In genomic region chr2:156862041-156862717, GRCm38 (mm10) we compare ENCODE assay signal across 8 mouse cellular contexts. TPM values are rescaled to one million over a fixed set of nuclear protein-coding genes. Genes with fewer than 3 reads are reported as not detected.
DNase-seq lines count a peak whose midpoint lies in the region; ATAC-seq and TF ChIP-seq lines count a peak whose summit lies in the region.

No protein-coding gene starts in this region.

- DNase-seq in cerebellum, postnatal 10 days: peak; percentile 56 to 64
- no peak for DNase-seq in cerebellum, postnatal 36 days
- peak; percentile 32 for DNase-seq in brain, adult 2 months (ENCODE audit: low read depth, low spot score)
- DNase-seq in kidney, postnatal 0 days (ENCODE audit: low spot score): peak; percentile 69
- peak; percentile 30 for DNase-seq in testis, postnatal 14 days (ENCODE audit: low spot score)

- H3K79me3 ChIP-seq in C2C12 (ENCODE audit: low read depth): peaks cover 40% of the 10 kb centered on the region

- peak overlapping the region; percentile 95 for H3K4me2 ChIP-seq in heart, embryonic 13.5 days
- peak overlapping the region; percentile 69 for H3K4me2 ChIP-seq in kidney, postnatal 0 days (ENCODE audit: low read length)

- H3ac ChIP-seq in C2C12 (ENCODE audit: control insufficient read depth, insufficient read length, low read depth): peak overlapping the region; percentile 75

- no peaks in the 10 kb centered on the region for H3K27me3 ChIP-seq in C2C12 (ENCODE audit: control insufficient read depth, insufficient read depth, insufficient read length)
- H3K27me3 ChIP-seq in heart, embryonic 13.5 days (replicated peaks): no peaks in the 10 kb centered on the region
- H3K27me3 ChIP-seq in kidney, postnatal 0 days (ENCODE audit: insufficient read depth, low read length): no peaks in the 10 kb centered on the region

- H3K79me2 ChIP-seq in C2C12 (ENCODE audit: control insufficient read depth, insufficient read depth) (peaks cover 78% of the 10 kb centered on the region), macrophage (ENCODE audit: inconsistent target) (peaks cover 77% of the 10 kb centered on the region)

- H3K9ac ChIP-seq in heart, embryonic 13.5 days: peak overlapping the region; percentile 94
- H3K9ac ChIP-seq in kidney, postnatal 0 days (ENCODE audit: low read depth, low read length): peak overlapping the region; percentile 69

- TF ChIP-seq CTCF in C2C12 (IDR thresholded peaks at IDR 0.05; ENCODE audit: control insufficient read depth, insufficient read depth, insufficient read length): no peak
- peak; percentile 24; the same call in 1 of the 2 replicates for TF ChIP-seq CTCF in kidney, postnatal 0 days (IDR thresholded peaks at IDR 0.05; ENCODE audit: low read depth)

- H3K27ac ChIP-seq in heart, embryonic 13.5 days (replicated peaks): peak overlapping the region; percentile 97
- peak overlapping the region; percentile 93 for H3K27ac ChIP-seq in kidney, postnatal 0 days
- H3K27ac ChIP-seq in macrophage: peak overlapping the region; percentile 83

- peaks cover 45% of the 10 kb centered on the region for H3K4me1 ChIP-seq in heart, embryonic 13.5 days
- peaks cover 6% of the 10 kb centered on the region; the same call in 1 of the 2 replicates for H3K4me1 ChIP-seq in kidney, postnatal 0 days (replicated peaks; ENCODE audit: insufficient read depth, low read length)

- no peaks in the 10 kb centered on the region for H3K9me3 ChIP-seq in heart, embryonic 13.5 days
- no peaks in the 10 kb centered on the region for H3K9me3 ChIP-seq in kidney, postnatal 0 days (replicated peaks; ENCODE audit: low read length)

- no peak for ATAC-seq in heart, embryonic 13.5 days (ENCODE audit: extremely low read depth, insufficient number of reproducible peaks, low FRiP score, low TSS enrichment)
- ATAC-seq in kidney, postnatal 0 days (replicated peaks; ENCODE audit: low FRiP score, low read depth): no peak

- peak overlapping the region; percentile 93 for H3K4me3 ChIP-seq in C2C12 (ENCODE audit: insufficient read depth, poor library complexity, severe bottlenecking)
- peak overlapping the region; percentile 99 for H3K4me3 ChIP-seq in heart, embryonic 13.5 days
- peak overlapping the region; percentile 83 for H3K4me3 ChIP-seq in kidney, postnatal 0 days (replicated peaks; ENCODE audit: low read depth, low read length)
- H3K4me3 ChIP-seq in macrophage (ENCODE audit: inconsistent target): peak overlapping the region; percentile 95

- peaks cover 22% of the 10 kb centered on the region for H3K36me3 ChIP-seq in C2C12 (ENCODE audit: control insufficient read depth, insufficient read depth)
- H3K36me3 ChIP-seq in heart, embryonic 13.5 days: peaks cover 41% of the 10 kb centered on the region
- H3K36me3 ChIP-seq in kidney, postnatal 0 days (ENCODE audit: insufficient read depth, low read length): 0 out of 2 replicates have a peak, but pooled peaks cover 5% of the 10 kb centered on the region
- peaks cover 27% of the 10 kb centered on the region for H3K36me3 ChIP-seq in macrophage (ENCODE audit: inconsistent target)

- under 1% methylated on average over 19 of the region's 19 CpGs for WGBS in heart, embryonic 13.5 days
- 1% methylated on average over 19 of the region's 19 CpGs for WGBS in kidney, postnatal 0 days
- 1% methylated on average over 19 of the region's 19 CpGs for WGBS in macrophage (ENCODE audit: missing documents)

TF ChIP-seq in C2C12, 6 proteins besides CTCF, POLR2A, EP300 and RAD21:
- no peak for TF ChIP-seq MYOG (IDR thresholded peaks at IDR 0.05; ENCODE audit: control insufficient read depth, extremely low read depth, insufficient read length)
- no peak for TF ChIP-seq MYOD1 (IDR thresholded peaks at IDR 0.05; ENCODE audit: control insufficient read depth, insufficient read length, low read depth)
- TF ChIP-seq CEBPB (IDR thresholded peaks at IDR 0.05; ENCODE audit: low read depth): no peak
TF ChIP-seq in C2C12: peak in this region for 0.

RNA-seq across cellular contexts. Expression of gene Rab5if, which starts 0.7 kb away (rescaled TPM):
- polyA plus RNA-seq in C2C12 (2012; fragmentation: generic; extraction: Trizol) (228 TPM), macrophage (2018) (108 to 213 TPM (median 184 TPM) in 3 replicates)
- polyA plus RNA-seq in heart, embryonic 13.5 days (2015; fragmentation: Nextera tagmentation; extraction: Ambion mirVana): 163 and 172 TPM in 2 replicates
- 227 and 252 TPM in 2 replicates for polyA plus RNA-seq in kidney, postnatal 0 days (2015; fragmentation: Nextera tagmentation; extraction: Ambion mirVana)
- 10 to 100 TPM; 10.2 to 69.2 (median 48.1) TPM for total RNA-seq in macrophage (2018; cell fraction: chromatin; rRNA removed)
- 100 to 1,000 TPM; 134 to 249 (median 183) TPM for total RNA-seq in macrophage (2018; cell fraction: cytosol; rRNA removed)
- total RNA-seq in macrophage (2018; cell fraction: nucleus; rRNA removed): 100 to 1,000 TPM in 7 of 26 experiments, 10 to 100 TPM in 19; 29.9 to 165 (median 77.8) TPM

RNA-seq across cellular contexts. Expression of gene 4930518I15Rik, which starts 4.4 kb away (rescaled TPM):
- polyA plus RNA-seq in C2C12 (2012; fragmentation: generic; extraction: Trizol): 0.27 TPM
- polyA plus RNA-seq in heart, embryonic 13.5 days (2015; fragmentation: Nextera tagmentation; extraction: Ambion mirVana): 4.1 and 5.3 TPM in 2 replicates
- polyA plus RNA-seq in kidney, postnatal 0 days (2015; fragmentation: Nextera tagmentation; extraction: Ambion mirVana): 2.6 and 4.6 TPM in 2 replicates
- total RNA-seq in macrophage (2018; cell fraction: chromatin; rRNA removed): 10 to 100 TPM in 19 of 26 experiments, 1 to 10 TPM in 6, under 1 TPM in 1; 0.94 to 55.6 (median 22.8) TPM
- 1 to 10 TPM in 5 of 26 experiments, under 1 TPM in 14, not detected in 7; 0.09 to 3.2 (median 0.66) TPM for total RNA-seq in macrophage (2018; cell fraction: cytosol; rRNA removed)
- 10 to 100 TPM in 18 of 26 experiments, 1 to 10 TPM in 8; 1.6 to 43.0 (median 14.4) TPM for total RNA-seq in macrophage (2018; cell fraction: nucleus; rRNA removed)
- 0.72 to 2.6 TPM (median 0.75 TPM) in 3 replicates for polyA plus RNA-seq in macrophage (2018)

RNA-seq across cellular contexts. Expression of gene Tgif2, which starts 22.4 kb away (rescaled TPM):
- 19.6 TPM for polyA plus RNA-seq in C2C12 (2012; fragmentation: generic; extraction: Trizol)
- 35.5 and 35.9 TPM in 2 replicates for polyA plus RNA-seq in heart, embryonic 13.5 days (2015; fragmentation: Nextera tagmentation; extraction: Ambion mirVana)
- 38.2 and 40.6 TPM in 2 replicates for polyA plus RNA-seq in kidney, postnatal 0 days (2015; fragmentation: Nextera tagmentation; extraction: Ambion mirVana)
- 1 to 10 TPM in 9 of 26 experiments, under 1 TPM in 3, not detected in 14; 0.34 to 4.0 (median 1.4) TPM for total RNA-seq in macrophage (2018; cell fraction: chromatin; rRNA removed)
- 1 to 10 TPM in 3 of 26 experiments, under 1 TPM in 22, not detected in 1; 0.04 to 2.1 (median 0.24) TPM for total RNA-seq in macrophage (2018; cell fraction: cytosol; rRNA removed)
- total RNA-seq in macrophage (2018; cell fraction: nucleus; rRNA removed): 1 to 10 TPM in 8 of 26 experiments, under 1 TPM in 8, not detected in 10; 0.36 to 4.3 (median 1.1) TPM
- 0.11 to 0.33 TPM in 2 of 3 replicates, not detected in the other for polyA plus RNA-seq in macrophage (2018)

RNA-seq across cellular contexts. Expression of gene Sla2, which starts 24.8 kb away (rescaled TPM):
- 0.13 TPM for polyA plus RNA-seq in C2C12 (2012; fragmentation: generic; extraction: Trizol)
- 0.28 and 0.37 TPM in 2 replicates for polyA plus RNA-seq in heart, embryonic 13.5 days (2015; fragmentation: Nextera tagmentation; extraction: Ambion mirVana)
- polyA plus RNA-seq in kidney, postnatal 0 days (2015; fragmentation: Nextera tagmentation; extraction: Ambion mirVana): 0.18 and 0.32 TPM in 2 replicates
- total RNA-seq in macrophage (2018; cell fraction: chromatin; rRNA removed): not detected
- under 1 TPM in 20 of 26 experiments, not detected in 6; 0.04 to 0.17 (median 0.10) TPM for total RNA-seq in macrophage (2018; cell fraction: cytosol; rRNA removed)
- under 1 TPM in 5 of 26 experiments, not detected in 21; 0.23 to 0.34 (median 0.26) TPM for total RNA-seq in macrophage (2018; cell fraction: nucleus; rRNA removed)
- polyA plus RNA-seq in macrophage (2018): 0.12 to 0.23 TPM in 2 of 3 replicates, not detected in the other

Comparison
In these comparisons a context has a peak if more than half of its experiments do, and no peak if none do; other contexts are left out.
1. DNase-seq: peak in cerebellum, postnatal 10 days (2 of 2), brain, adult 2 months (single experiment), kidney, postnatal 0 days (single experiment) and testis, postnatal 14 days (single experiment); none in cerebellum, postnatal 36 days (0 of 2).
2. RNA of gene Tgif2, which starts 22.4 kb away (polyA plus RNA-seq): 38.2 to 40.6 TPM in kidney, postnatal 0 days, 35.5 to 35.9 TPM in heart, embryonic 13.5 days and 19.6 TPM in C2C12 (single experiment); 0.11 to 0.33 TPM in macrophage; every median in the first group is over 10 times any median in the second.
3. Peak in every context shown above with its lines, with median percentiles within 50 percentile points of each other: H3K4me3 ChIP-seq and H3K27ac ChIP-seq.